Mouse (Mus musculus): ENCODE data around the gene Gabbr2.

The Gabbr2 gene

DNA sequence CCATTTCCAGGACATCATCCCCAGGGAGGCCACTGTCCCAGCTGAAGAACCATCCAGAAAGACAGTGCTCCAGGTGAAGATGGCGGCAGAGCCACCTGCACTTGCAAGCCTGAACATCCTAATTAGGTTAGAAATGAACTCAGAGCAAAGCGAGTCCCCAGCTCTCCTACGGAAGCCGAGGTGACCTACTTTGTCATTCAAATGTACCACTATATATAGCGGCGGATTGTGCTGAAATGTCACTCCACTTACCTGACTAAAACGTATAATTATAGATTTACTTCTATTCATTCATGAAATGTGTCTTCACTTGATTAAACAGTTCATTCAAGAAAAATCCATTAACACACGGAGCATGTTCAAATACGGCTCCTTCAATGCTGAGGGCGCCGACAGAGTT lies 170.0 kb downstream of the Gabbr2 start:
- no peak for DNase-seq (ENCODE audit: low spot score)

GRCm38 (mm10) chr4:46814954-46815353 lies 176.7 kb downstream of the Gabbr2 start:
- DNase-seq (ENCODE audit: low spot score), result no peak

DNA sequence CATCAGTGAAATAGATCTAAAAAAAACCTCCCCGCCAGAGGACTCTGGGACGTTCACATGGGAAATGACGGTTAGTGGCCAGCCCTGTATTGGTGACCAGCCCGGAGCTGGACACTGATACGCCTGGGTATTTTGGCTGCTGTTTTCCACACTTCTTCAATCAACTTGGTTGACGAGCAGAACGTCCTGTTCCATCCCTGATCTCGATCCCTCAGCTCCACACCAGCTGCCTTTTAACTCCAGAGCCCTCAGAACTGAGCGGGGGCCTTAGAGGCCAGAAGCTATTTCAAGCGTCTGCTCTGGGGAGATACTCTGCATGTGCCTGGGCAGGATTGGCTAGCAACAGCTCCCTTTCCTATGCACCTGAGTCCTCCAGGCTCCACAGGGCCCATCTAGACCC lies 177.4 kb downstream of the Gabbr2 start:
- no peak for DNase-seq (ENCODE audit: low spot score)

- DNase-seq (ENCODE audit: low spot score), result no peak
Observed at GRCm38 (mm10) chr4:46811165-46811564, 180.5 kb downstream of the Gabbr2 start.

GRCm38 (mm10) chr4:46806876-46807275 lies 184.8 kb downstream of the Gabbr2 start:
- DNase-seq (ENCODE audit: low spot score), result no peak

GRCm38 (mm10) chr4:46805910-46806309 lies 185.8 kb downstream of the Gabbr2 start:
- no peak for DNase-seq (ENCODE audit: low spot score)

DNA sequence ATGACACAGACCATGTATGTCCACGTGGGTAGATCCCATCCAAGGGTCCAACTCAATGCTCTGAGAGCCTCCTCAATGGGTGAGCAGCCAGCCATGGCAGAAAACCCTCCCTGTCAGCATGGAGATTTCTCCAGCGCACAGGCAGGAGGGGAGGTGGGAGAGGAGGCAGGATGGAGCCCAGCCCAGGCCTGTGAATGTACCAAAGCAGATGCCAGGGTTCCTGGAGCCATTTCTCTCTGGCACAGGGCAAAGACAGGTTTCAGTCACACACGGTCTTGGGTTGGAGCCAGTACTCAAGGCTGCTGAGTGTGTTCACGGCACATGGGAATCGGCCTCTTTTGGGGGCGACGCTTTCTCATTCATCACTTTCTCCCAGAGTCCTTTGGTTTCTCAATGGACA lies 189.3 kb downstream of the Gabbr2 start:
- DNase-seq (ENCODE audit: low spot score), result no peak

DNA sequence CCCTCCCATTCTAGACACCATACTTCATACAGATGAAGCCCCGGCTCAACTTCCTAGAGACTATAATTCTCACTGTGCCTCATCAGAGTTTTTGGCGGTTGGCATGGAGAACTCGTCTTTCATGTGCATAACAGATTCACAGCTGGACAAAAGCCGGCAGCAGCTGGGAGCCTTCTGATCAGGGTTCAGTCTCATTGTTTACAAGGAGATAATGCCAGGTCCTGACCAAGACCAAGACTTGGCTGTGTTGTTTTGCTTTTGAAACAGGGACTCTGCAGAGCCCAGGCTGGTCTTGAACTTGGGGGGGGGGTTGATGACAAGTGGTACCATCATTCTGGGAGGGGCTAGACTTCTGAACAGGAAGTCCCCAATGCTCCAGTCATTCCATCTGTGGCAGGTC lies 191.8 kb downstream of the Gabbr2 start:
- no peak for DNase-seq (ENCODE audit: low spot score)

GRCm38 (mm10) chr4:46795707-46796106 lies 196.0 kb downstream of the Gabbr2 start:
- DNase-seq (ENCODE audit: low spot score), result no peak

GRCm38 (mm10) chr4:46794583-46794982 lies 197.1 kb downstream of the Gabbr2 start:
- DNase-seq (ENCODE audit: low spot score), result no peak

GRCm38 (mm10) chr4:46792280-46793026 lies 199.2 kb downstream of the Gabbr2 start:
- DNase-seq (ENCODE audit: low spot score), result no peak

- no peak for DNase-seq (ENCODE audit: low spot score)
Observed at GRCm38 (mm10) chr4:46791268-46791951, 200.3 kb downstream of the Gabbr2 start.

DNA sequence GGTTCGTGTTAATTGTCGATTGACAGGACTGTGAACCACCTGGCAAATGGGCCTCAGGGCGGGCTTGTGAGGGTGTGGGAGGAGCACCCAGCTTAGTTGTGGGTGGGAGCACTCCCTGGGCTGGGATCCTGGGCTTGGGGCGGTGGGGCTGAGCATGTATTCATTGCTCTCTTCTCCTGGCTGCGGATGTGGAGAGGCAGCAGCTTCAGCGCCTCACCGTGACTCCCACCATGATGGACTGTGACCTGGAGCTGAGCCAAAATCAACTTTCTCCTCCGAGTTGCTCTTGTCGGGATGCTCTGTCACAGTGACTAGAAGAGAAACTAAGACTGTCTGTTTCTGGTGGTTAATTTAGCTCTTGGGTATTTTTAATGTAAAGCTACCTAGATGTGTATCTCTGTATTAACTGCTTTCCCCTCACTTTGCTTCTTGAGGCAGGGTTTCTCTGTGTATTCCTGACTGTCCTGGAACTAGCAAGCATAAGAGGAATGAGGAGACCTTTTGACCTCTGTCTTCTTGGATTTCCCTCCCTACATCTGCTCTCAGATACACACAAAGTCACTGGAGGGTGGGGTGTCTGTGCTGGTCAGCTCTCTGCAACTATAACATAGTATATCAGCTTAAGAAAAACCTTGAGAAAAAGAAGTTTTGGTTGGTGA lies 200.9 kb downstream of the Gabbr2 start:
- DNase-seq (ENCODE audit: low spot score), result no peak

DNA sequence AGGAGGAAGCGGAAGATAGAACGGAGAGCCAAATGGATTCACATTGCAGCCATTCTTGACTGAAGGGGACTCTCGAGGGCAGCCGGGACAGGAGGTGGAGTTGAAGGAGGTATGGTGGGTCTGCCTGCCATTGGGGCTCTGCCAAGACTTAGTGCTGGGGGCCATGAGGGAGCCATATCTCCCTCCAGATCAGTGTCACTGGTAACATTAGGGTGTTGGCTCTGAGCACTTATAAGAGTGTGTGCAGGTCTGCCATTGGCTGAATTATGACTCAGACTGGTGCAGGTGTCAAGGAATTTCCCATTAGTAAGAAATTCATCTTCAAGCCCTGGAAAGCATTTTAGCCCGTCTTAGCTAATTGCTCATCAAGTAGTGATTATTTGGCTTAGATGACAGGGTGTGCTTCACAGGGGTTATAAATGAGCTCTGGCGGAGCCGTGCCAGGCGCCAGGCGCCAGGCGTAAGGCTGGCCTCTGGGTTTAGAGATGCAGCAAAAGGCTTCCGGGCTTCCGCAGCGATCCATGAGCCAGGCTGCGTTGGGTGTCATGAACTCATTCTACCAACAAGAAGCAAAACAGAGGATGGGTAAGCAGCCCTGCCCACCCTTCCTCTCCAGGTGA lies 207.1 kb downstream of the Gabbr2 start:
- DNase-seq (ENCODE audit: low spot score), result no peak

- no peak for DNase-seq (ENCODE audit: low spot score)
Observed at GRCm38 (mm10) chr4:46781109-46781508, 210.6 kb downstream of the Gabbr2 start.

DNA sequence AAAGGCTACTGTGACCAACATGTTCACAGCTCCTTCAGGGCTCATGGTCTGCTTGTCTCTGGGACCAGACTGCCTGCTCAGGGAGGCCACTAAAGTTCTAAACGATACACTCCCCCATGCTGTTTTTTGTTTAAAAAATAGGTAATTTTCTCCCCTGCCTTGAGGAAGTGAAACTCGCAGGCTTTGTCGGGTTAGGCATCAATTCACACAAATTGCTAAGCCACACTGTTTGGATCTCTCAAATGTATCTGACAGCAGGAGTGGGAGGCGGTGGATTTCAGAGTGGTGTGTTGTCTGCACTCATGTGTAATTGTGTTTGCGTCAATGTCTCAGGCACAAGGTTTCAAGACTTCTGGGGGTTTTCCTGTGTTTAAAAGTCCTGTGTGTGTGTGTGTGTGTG lies 215.7 kb downstream of the Gabbr2 start:
- no peak for DNase-seq (ENCODE audit: low spot score)

GRCm38 (mm10) chr4:46774652-46775051 lies 217.0 kb downstream of the Gabbr2 start:
- DNase-seq (ENCODE audit: low spot score), result no peak

GRCm38 (mm10) chr4:46773243-46773642 lies 218.4 kb downstream of the Gabbr2 start:
- no peak for DNase-seq (ENCODE audit: low spot score)

DNA sequence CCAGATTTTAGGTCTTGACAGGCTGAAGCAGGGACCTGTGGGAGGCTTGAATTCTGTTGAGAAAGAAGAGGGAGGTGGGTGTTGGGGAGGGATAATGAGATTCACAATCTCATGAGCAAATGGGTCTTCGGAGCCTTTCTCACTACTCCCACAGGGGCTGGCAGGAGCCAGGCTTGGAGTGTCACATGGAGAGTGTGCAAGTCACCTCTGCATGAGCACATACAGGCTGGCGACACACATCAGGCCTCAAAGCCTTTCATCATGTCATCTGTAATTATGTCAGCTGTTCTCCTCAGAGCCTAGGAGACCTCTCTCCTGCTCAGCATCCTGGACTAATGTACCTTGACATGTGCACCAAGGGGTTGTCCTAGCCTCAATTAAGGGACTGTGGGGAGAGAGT lies 219.1 kb downstream of the Gabbr2 start:
- DNase-seq (ENCODE audit: low spot score), result no peak

GRCm38 (mm10) chr4:46771116-46771515 lies 220.6 kb downstream of the Gabbr2 start:
- no peak for DNase-seq (ENCODE audit: low spot score)

GRCm38 (mm10) chr4:46770635-46771034 lies 221.0 kb downstream of the Gabbr2 start:
- no peak for DNase-seq (ENCODE audit: low spot score)

GRCm38 (mm10) chr4:46770090-46770489 lies 221.6 kb downstream of the Gabbr2 start:
- DNase-seq (ENCODE audit: low spot score), result no peak

DNA sequence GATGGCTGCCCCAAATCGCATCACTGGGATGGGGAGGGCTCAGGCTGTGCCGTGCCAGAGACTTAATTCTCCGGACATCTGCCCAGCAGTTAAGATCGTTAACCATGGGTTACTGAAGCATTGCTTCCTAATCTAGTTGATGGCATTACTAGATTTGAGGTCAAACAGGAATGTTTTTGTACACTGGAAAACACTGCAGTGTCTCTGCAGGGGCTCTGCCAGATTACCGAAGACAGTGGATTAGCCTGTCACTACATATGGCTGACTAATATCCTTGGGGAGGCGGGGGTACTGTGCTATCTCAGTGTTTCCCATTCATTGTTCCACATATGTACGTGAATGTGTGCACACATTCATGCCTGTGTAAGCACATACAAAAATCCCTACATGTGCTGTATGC lies 225.3 kb downstream of the Gabbr2 start:
- no peak for DNase-seq (ENCODE audit: low spot score)

Data from yolk sac, embryonic 10.5 days (tissue).